Mouse (Mus musculus) urinary bladder, postnatal 10 days (tissue): ENCODE results near the gene Gm10053.

Source experiments
- DNase-seq: peaks from one replicate; pipeline ENCODE4 v3.0.0; 2022; ENCODE audit warnings: low spot score

The Gm10053 gene

DNA sequence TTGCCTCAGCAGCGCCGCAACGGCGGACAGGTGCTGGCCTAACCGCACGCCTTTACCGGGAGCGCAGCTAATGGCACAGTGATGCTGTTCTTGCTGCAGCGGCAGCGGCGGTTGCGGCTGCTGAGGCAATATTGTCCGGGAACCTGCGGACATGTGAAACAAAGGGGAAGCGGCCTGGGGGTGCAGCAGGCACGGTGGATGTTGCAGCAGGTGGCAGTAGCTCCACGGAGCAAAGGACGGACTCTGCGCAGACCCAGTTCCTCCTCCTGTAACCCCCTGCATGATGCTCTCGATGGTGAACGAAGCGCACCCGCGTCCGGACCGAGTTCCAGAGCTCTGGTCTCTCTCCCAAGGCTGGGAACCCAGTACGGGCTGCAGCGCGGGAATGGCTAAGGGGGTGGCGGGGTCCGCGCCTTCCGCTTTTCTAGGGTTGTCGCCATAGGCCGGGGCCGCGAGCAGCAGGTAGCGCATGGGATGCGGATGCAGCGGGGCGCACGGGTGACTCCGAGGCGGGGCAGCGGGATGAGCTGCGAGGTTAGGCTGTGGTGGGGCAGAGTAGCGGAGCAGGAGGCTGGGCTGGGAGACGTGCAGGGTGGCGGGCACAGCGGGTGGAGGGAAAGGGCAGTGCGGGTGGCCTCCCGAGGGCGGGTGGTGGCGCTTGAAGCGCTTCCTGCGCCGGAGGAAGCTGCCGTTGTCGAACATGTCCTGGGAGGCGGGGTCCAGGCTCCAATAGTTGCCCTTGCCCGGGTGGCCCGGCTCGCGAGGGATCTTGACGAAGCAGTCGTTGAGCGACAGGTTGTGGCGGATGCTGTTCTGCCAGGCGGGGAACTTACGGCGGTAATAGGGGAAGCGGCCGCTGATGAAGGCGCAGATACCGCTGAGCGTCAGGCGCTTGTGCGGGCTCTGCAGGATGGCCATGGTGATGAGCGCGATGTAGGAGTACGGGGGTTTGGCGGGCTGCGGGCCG is 24.4 kb downstream of the Gm10053 start:
- no peak for DNase-seq

DNA sequence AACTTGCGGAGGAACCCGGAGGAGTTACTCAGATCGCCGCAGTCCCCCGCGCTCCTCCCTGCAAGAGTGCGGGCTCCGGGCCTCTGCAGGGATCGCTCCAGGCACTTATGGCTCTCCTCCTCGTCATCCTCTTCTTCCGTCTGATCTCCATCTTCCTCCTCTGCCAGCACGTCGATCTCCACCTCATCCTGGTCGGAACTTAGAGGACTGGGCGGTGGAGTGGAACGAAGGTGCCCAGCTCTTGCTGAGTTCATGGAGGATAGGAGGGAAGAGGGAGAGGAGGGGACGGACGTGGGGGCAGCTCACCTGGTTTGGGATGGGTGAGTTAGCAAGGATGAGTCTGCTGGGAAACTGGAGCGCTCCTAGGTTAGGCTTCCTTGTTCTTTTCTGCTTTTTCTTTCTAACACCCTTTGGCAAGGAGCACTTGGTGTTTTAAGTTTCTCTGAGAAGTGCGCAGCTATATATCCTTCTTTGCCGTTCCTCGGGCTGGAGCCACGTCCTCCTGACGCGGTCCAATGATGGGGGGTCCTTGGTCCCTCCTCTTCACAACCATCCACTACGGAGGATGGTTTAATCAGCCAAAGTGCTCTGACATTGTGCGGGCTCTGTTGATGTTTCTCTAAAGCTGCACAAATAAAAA is 25.2 kb downstream of the Gm10053 start, which contains the start of gene Foxd4:
Gene Foxd4, minus strand, starts transcription at position 617 of the 640 bp plus-strand sequence.
- no peak for DNase-seq

DNA sequence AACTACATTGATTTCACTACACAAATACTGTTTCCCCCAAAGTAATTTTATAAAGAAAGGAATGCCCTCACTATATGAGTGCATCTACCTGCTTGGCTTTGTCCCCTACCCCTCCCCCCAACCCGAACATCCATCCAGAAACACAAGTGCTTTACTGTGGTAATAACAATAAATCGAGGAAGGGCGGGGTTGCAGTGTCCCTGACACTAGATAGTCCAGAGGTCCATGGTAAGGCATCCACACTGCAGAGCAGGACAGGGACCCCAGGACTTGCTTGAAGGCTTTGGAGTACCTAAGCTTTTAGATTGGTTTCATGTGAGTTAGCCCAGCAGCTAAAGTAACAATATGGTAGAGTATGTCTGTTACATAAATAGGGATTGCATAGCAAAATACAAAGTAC is 26.2 kb downstream of the Gm10053 start:
- no peak for DNase-seq

DNA sequence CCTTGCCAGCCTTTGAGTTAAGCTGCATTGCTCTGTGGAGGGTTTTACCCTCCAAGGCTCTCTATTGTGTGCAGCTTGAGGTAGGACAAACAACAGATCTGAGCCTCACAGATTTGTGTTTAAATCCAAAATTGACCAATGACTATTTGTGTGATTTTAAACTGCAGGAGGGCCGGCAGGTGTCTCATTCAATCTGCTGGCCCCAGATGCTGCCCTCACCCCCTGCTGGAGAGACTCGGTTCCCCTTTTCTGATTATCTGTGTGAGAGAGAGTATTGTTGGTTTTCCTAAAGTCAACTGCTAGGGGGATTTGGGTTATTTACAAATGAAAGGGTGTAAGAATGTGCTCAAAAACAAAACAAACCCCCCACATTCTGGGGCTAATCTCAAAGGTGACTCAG is 26.8 kb downstream of the Gm10053 start:
- no peak for DNase-seq

DNA sequence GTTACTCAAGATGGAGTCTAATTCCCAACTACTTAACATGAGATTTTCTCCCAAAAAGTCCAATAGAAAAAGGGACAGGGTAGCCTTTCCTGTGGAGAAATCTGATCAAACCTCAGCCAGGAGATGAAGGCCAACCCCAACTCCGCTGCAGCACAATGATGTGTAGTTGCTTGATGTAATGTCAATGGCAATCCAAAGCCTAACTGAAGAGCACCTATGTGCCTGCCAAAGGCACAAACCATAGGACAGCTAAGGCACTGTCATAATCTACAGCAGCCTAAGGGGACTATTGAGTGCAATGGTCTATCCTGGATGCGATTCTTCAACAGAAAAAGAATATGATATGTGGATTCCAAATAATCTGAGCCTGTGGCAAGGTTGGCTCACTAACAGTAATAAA is 27.3 kb downstream of the Gm10053 start:
- no peak for DNase-seq

DNA sequence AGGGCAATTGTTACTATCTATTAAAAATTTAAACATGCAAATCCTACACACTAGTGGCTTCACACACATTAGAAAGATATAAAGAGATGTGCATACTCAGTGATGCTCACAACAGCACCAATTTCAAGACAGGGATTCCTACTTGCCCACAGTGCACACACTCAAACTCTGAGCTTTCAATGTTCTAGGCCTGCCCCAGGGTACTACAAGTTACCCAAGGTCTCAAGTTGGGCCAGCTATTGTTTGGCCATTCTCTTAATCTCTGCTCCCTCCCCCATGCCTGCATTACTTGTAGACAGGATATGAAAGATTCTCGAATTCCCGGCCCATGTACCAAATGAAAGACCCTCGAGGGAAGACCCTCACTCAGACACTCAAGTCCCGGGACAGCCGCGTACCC is 32.2 kb downstream of the Gm10053 start:
- no peak for DNase-seq

DNA sequence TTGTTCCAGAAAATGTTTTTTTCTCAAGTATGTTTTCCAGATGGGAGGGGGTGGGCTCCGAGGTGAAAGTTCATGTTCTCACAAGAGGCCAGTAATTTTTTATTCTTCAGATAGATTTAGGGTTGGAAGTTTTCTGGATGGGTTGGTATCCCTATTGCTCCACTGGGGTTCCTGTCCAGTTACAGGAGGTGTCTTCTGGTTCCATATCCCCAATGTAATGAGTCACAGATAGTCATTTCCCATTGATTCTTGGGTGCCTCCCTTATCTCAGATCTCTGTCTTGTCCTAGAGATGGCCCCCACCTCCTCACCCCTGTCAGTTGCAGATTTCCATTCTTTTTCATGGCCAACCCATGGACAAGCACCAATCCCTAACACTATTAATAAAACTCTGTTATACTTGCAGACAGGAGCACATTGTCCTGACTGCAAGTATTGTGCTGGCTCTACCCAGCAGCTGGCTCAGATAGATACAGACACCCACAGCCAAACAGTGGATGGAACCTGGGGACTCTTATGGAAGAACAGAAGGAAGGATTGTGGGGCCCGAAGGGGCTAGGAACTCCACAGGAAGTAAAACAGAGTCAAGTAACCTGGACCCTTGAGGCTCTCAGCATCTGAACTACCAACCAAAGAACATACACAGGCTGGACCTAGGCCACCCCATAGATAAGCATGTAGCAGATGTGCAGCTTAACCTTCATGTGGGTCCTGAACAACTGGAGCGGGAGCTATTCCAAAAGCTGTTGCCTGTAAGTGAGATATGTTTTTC is 33.1 kb downstream of the Gm10053 start:
- DNase-seq: no peak

DNA sequence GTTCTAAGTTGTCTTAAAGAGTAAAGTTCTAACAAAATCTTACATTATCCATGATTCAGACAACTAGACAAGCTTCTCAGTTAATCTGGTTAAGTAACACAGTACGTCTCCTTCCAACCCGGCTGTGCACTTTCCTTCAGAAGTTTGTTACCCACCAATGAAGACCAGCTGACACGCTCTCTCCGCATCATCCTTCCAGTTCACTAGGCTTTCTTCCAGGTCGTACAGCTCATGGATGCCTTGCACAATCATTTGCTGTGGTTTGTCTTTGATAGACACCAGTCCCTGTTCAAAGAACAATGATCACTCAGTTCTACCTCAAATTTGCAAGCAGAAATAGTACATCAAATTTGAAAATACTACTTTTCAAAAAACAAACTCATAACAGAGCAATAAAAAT is 45.4 kb downstream of the Gm10053 start:
- no peak for DNase-seq
